Mouse (Mus musculus) embryonic facial prominence, embryonic 13.5 days (tissue): ENCODE measurements around the gene Gimap8. TPM values are rescaled to one million over a fixed set of nuclear protein-coding genes. Genes with fewer than 3 reads are reported as not detected.
A peak's percentile ranks its signal among the peaks of the same experiment; 100 is the strongest.

ENCODE experiments used
- ATAC-seq: fragments of 200-750 bp; cut with Nextera tagmentation; 2 replicates; pipeline ENCODE4 v1.8.0; 2017; ENCODE audit warnings: low read depth; ENCODE audit not compliant: insufficient number of reproducible peaks, insufficient read depth, low FRiP score, low TSS enrichment
- H3K27ac ChIP-seq: fragments of 300-500 bp; sonication (generic); 2 replicates; pipeline ENCODE4 v1.5.1; 2015; ENCODE audit warnings: moderate library complexity, mild to moderate bottlenecking, inconsistent platforms
- H3K27me3 ChIP-seq: fragments of 300-500 bp; sonication (generic); 2 replicates; pipeline ENCODE4 v1.6.1; 2015; ENCODE audit warnings: mild to moderate bottlenecking, inconsistent platforms
- H3K36me3 ChIP-seq: fragments of 300-500 bp; sonication (generic); 2 replicates; pipeline ENCODE4 v1.6.1; 2015; ENCODE audit warnings: mild to moderate bottlenecking, inconsistent platforms
- H3K4me1 ChIP-seq: fragments of 300-500 bp; sonication (generic); 2 replicates; pipeline ENCODE4 v1.6.1; 2015; ENCODE audit warnings: inconsistent platforms
- H3K4me2 ChIP-seq: fragments of 300-500 bp; sonication (generic); 2 replicates; pipeline ENCODE4 v1.6.1; 2015; ENCODE audit warnings: moderate library complexity, mild to moderate bottlenecking, inconsistent platforms
- H3K4me3 ChIP-seq: fragments of 300-500 bp; sonication (generic); 2 replicates; pipeline ENCODE4 v1.5.1; 2015; ENCODE audit warnings: mild to moderate bottlenecking, inconsistent platforms
- H3K9ac ChIP-seq: fragments of 300-500 bp; sonication (generic); 2 replicates; pipeline ENCODE4 v1.6.1; 2015; ENCODE audit warnings: mild to moderate bottlenecking, inconsistent platforms
- H3K9me3 ChIP-seq: fragments of 300-500 bp; sonication (generic); 2 replicates; pipeline ENCODE4 v1.6.1; 2016; ENCODE audit warnings: inconsistent platforms
- WGBS: fragments of 180-500 bp; shearing (Covaris S2); methylation state at CpG from one replicate; pipeline ENCODE4 v1.1.7; 2015; ENCODE audit warnings: mixed read lengths; 5-methylcytosine and 5-hydroxymethylcytosine counted together
- polyA plus RNA-seq: library from polyadenylated mRNA; unstranded; fragments of >200 nt; fragmentation: Nextera tagmentation; extraction: Ambion mirVana; gene quantifications from 2 replicates; pipeline ENCODE4 v1.2.1, GENCODE M21; 2015

The Gimap8 gene
- polyA plus RNA-seq, 1 experiment from 2014 or later: 0.46 TPM

DNA sequence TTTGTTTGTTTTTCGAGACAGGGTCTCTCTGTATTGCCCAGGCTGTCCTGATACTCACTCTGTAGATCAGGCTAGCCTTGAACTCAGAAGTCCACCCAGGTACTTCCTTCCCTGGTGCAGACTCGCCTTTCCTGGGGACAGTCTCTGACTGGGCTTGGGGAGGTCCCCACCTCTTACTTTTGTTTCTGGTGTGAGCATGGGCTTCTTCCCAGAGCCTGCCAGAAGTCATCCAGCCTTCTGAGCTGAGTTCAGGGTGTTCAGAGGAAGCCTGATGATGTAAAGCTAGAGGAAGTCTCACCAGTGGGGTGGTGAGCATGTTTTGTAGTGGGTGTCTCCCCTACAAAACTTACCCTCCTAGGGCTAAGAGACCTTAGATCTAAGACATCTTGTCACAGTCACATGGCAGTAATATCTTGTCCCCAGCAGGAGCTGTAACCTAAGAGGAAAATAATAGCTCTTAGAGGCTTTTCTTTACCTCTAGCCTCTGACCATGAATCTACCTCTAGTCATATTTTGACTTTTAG, 22.5 kb downstream of the Gimap8 start:
- Histone ChIP-seq H3K36me3 (no peaks in the 10 kb centered on the region), H3K9ac (no peak overlapping the region), H3K9me3 (no peaks in the 10 kb centered on the region), H3K4me3 (no peak overlapping the region), H3K27ac (no peak overlapping the region), H3K4me1 (no peaks in the 10 kb centered on the region), H3K27me3 (no peaks in the 10 kb centered on the region), H3K4me2 (no peak overlapping the region)
- ATAC-seq: no peak
- WGBS: 58% methylated on average over 2 of the region's 2 CpGs

DNA sequence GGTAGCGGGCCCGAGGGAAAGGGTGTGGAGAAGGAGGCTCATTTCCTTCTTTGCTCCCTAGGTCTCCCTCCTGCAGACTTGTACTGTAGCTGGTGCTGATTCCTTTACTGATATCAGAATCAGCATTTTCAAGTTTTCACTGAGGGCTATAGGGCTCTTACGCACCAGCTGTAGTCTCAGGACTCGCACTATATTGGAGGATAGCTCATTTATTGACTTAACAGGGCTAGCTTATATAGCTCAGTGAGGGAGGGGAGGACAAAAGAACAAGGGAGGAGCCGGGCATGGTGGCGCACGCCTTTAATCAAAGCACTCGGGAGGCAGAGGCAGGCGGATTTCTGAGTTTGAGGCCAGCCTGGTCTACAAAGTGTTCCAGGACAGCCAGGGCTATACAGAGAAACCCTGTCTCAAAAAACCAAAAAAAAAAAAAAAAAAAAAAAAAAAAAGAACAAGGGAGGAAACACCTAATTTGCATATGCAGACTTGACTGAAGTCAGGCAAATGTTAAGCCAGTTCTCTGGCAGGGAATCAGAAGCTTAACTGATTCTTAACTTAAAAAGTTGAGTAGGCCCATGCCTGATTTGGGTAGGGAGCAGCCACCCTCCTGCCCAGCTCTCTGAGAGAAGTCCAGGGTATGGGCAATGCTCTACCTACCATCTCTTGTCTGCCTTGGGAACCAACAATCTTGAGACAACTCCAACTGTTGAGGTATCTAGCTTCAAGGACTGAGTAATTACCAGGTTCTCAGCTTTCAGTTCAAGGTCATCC, 27.4 kb downstream of the Gimap8 start:
- 93% methylated on average over 9 of the region's 9 CpGs for WGBS
- ATAC-seq: no peak
- no peak overlapping the region for H3K9ac ChIP-seq

DNA sequence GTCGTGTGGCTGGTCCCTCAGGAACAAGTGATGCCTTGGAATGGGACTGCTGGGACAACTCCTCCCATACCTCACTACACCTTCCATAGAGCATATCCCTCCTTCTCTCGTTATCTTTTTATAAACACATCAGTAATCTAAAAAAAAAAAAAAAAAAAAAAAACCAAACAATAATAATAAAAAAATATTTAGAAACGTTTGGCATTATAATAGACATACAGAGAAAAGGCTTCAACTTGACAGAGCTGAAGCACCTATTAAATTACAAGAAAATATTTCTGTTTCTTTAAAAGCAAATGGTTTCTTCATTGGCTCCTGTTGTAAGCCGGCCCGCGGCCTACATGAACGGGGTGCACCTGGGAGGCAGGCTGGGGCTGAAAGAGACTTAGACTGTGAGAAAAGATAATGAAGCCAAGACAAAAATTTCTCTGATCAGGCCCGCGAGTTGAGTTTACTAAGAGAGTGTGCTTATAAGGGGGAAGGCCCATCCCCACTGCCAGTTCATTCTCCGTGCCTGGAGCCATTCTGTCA, 28.4 kb downstream of the Gimap8 start:
- ATAC-seq: no peak

More for the DNA sequence above, 27.4 kb downstream of the Gimap8 start:
- no peaks in the 10 kb centered on the region for H3K4me1 ChIP-seq
- no peak overlapping the region for H3K4me3 ChIP-seq
- H3K4me2 ChIP-seq: no peak overlapping the region
- H3K27me3 ChIP-seq: no peaks in the 10 kb centered on the region
- no peaks in the 10 kb centered on the region for H3K9me3 ChIP-seq
- no peak overlapping the region for H3K27ac ChIP-seq
- H3K36me3 ChIP-seq: no peaks in the 10 kb centered on the region

GRCm38 (mm10) chr6:48675931-48676859, 29.2 kb downstream of the Gimap8 start, which contains the start of gene Gimap9:
Gimap9 (plus strand) TSS chr6:48676129.
- peak within 1 kb of the TSS; percentile 39 for H3K4me3 ChIP-seq
- no peaks in the 10 kb centered on the region for H3K36me3 ChIP-seq
- WGBS: 18% methylated on average over 13 of the region's 13 CpGs
- no peak for ATAC-seq
- H3K4me1 ChIP-seq: no peaks in the 10 kb centered on the region
- H3K27ac ChIP-seq: peak within 1 kb of the TSS; percentile 39; the same call in 1 of the 2 replicates
- H3K9ac ChIP-seq: peak within 1 kb of the TSS; percentile 44
- peak within 1 kb of the TSS; percentile 58 for H3K4me2 ChIP-seq
- no peaks in the 10 kb centered on the region for H3K9me3 ChIP-seq
- no peaks in the 10 kb centered on the region for H3K27me3 ChIP-seq

More for the DNA sequence above, 28.4 kb downstream of the Gimap8 start:
- WGBS: 27% methylated on average over 10 of the region's 10 CpGs
- Histone ChIP-seq H3K4me2 (peak overlapping the region; percentile 58), H3K27ac (no peak overlapping the region), H3K27me3 (no peaks in the 10 kb centered on the region), H3K9ac (peak overlapping the region; percentile 44; the same call in 1 of the 2 replicates), H3K9me3 (no peaks in the 10 kb centered on the region), H3K4me3 (peak overlapping the region; percentile 39), H3K36me3 (no peaks in the 10 kb centered on the region), H3K4me1 (no peaks in the 10 kb centered on the region)

GRCm38 (mm10) chr6:48676860-48677415, 29.9 kb downstream of the Gimap8 start:
- Histone ChIP-seq H3K4me2 (peak overlapping the region; percentile 58), H3K27me3 (no peaks in the 10 kb centered on the region), H3K27ac (no peak overlapping the region), H3K4me1 (no peaks in the 10 kb centered on the region), H3K4me3 (0 out of 2 replicates have a peak overlapping the region, but pooled peaks have one; percentile 39), H3K9ac (no peak overlapping the region), H3K9me3 (no peaks in the 10 kb centered on the region), H3K36me3 (no peaks in the 10 kb centered on the region)
- 85% methylated on average over 5 of the region's 5 CpGs for WGBS
- ATAC-seq: no peak

GRCm38 (mm10) chr6:48677492-48678345, 30.7 kb downstream of the Gimap8 start:
- Histone ChIP-seq H3K9me3 (no peaks in the 10 kb centered on the region), H3K9ac (no peak overlapping the region), H3K4me2 (no peak overlapping the region), H3K4me1 (no peaks in the 10 kb centered on the region), H3K27ac (no peak overlapping the region), H3K27me3 (no peaks in the 10 kb centered on the region), H3K36me3 (no peaks in the 10 kb centered on the region), H3K4me3 (no peak overlapping the region)
- WGBS: 92% methylated on average over 17 of the region's 17 CpGs
- ATAC-seq: no peak

GRCm38 (mm10) chr6:48678391-48678790, 31.4 kb downstream of the Gimap8 start:
- H3K27ac ChIP-seq: no peak overlapping the region
- no peaks in the 10 kb centered on the region for H3K9me3 ChIP-seq
- no peaks in the 10 kb centered on the region for H3K4me1 ChIP-seq
- no peak overlapping the region for H3K4me2 ChIP-seq
- H3K4me3 ChIP-seq: no peak overlapping the region
- no peaks in the 10 kb centered on the region for H3K27me3 ChIP-seq
- WGBS: 80% methylated on average over 4 of the region's 4 CpGs
- no peaks in the 10 kb centered on the region for H3K36me3 ChIP-seq
- H3K9ac ChIP-seq: no peak overlapping the region
- ATAC-seq: no peak

GRCm38 (mm10) chr6:48679701-48680100, 32.7 kb downstream of the Gimap8 start:
- Histone ChIP-seq H3K36me3 (no peaks in the 10 kb centered on the region), H3K4me2 (no peak overlapping the region), H3K4me3 (no peak overlapping the region)

DNA sequence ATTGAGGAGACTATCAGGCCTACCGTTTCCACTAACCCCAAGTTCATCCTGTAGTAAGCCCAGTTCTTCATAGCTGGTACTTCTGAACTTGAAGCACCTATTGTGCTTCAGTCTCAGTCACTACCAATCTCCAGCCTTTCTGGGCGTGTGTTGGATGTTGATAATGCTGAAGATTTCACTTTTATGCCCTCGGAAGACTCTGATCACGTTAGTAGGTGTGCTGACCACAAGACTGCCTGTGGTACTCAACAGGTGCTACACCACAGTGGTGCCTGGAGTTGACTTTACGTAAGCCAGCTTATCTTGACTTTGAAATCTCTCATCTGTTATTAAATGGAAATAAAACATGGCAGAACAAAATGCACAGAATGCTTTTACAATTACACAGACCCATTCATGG, 33.4 kb downstream of the Gimap8 start:
- ATAC-seq: no peak
- WGBS: 84% methylated on average over 5 of the region's 5 CpGs

More at GRCm38 (mm10) chr6:48679701-48680100, 32.7 kb downstream of the Gimap8 start:
- WGBS: 80% methylated on average over 6 of the region's 6 CpGs
- Histone ChIP-seq H3K9me3 (no peaks in the 10 kb centered on the region), H3K4me1 (no peaks in the 10 kb centered on the region), H3K27ac (no peak overlapping the region), H3K27me3 (no peaks in the 10 kb centered on the region), H3K9ac (no peak overlapping the region)
- no peak for ATAC-seq

DNA sequence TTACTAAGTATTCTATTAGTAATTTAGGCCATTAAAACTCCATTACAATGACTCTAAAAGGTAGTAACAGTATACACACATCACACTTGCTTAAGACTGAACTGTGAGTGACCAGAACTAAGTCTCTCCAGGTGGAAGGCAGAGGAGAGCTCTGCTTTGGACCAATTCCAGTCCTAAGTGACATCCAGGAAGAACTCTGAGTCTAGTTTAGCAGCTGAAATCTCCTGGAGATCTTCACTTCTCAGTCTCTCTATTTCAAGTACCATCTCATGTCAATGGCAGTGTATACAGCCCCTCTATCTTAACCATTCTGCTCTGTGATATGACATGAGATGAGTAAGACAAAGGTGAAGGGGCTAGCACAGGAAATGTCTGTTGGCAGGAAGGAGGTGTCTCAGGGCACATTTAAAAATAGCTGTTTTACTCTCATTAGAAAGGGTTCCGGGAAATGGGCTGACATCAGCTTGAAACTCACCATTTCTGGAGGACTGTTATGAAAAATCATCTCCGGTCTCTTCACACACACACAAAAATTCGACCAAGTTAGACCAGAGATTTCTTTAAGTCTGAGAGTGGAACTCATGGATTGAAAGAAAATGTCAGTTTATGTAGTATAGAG, 34.5 kb downstream of the Gimap8 start:
- Histone ChIP-seq H3K4me1 (no peaks in the 10 kb centered on the region), H3K4me3 (no peak overlapping the region), H3K4me2 (no peak overlapping the region), H3K27ac (no peak overlapping the region), H3K27me3 (no peaks in the 10 kb centered on the region), H3K9ac (no peak overlapping the region), H3K36me3 (no peaks in the 10 kb centered on the region), H3K9me3 (no peaks in the 10 kb centered on the region)
- WGBS: 78% methylated on average over 3 of the region's 3 CpGs
- no peak for ATAC-seq

More for the DNA sequence above, 33.4 kb downstream of the Gimap8 start:
- H3K4me1 ChIP-seq: no peaks in the 10 kb centered on the region
- no peaks in the 10 kb centered on the region for H3K27me3 ChIP-seq
- H3K9ac ChIP-seq: no peak overlapping the region
- no peak overlapping the region for H3K4me3 ChIP-seq
- H3K27ac ChIP-seq: no peak overlapping the region
- H3K36me3 ChIP-seq: no peaks in the 10 kb centered on the region
- H3K4me2 ChIP-seq: no peak overlapping the region
- H3K9me3 ChIP-seq: no peaks in the 10 kb centered on the region
